Mouse (Mus musculus): Measurements from ENCODE around the gene Csnk1g2.

Csnk1g2 gene

DNA sequence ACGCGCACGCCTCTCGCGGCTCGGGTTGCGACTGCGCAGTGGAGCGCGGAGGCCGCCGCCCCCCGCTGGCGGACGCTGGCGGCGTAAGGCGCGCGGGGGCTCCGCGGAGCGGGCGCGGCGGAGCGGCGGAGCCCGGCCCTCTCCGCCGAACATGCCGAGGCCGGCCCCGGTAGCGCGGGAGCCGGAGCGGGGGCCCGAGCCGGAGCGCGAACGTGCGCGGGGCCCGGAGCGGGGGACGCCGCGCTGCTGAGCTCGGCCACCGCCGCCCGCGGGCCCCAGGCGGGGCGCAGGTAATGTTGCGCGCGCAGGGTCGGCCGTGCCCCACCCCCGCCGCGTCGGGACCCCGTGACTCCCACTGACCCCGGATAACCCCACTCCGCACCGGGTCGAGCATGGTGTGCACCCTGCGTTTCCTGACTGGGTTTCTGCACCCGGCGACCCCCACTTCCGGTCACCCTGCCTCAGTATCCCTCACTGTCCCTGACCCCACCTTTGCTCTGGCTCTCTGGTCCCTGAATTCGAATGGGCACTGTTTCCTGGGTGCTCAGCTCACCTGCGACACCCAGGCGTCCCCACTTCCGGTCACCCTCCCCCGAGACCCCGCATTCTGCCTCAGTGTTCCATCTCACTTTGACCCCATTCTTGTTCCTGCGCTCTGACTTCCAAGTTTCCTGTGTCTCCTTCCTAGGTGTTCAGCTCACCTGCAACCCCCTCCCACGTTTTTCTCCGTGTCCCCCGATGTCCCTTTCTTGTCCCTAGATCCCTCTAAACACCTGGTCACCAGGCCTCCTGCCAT is at the start of gene Csnk1g2:
TSS of gene Csnk1g2 (plus strand) at position 178 of the 796 bp plus-strand sequence.
- peak; percentile 46 for DNase-seq (ENCODE audit: low read depth)

DNA sequence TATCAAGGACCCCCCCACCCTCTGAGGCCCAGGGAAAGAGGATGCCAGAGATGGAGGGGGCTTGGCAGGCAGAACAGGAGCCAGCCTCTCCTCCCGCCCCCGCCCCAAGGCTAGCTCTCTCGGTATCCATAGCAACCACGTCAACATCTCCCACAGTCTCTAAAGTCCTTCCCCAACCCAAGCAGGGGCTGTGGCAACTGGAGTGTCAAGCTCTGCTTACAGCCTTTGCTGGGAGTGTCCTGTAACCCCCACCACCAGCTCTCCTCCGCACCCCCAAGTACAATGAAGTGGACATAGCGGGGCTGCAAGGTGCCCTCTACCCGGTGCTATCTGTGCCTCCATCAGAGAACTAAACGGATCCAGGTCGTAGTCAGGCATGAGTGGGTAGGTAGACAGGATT is 48.7 kb upstream of the Csnk1g2 start:
- DNase-seq (ENCODE audit: low read depth), result no peak

DNA sequence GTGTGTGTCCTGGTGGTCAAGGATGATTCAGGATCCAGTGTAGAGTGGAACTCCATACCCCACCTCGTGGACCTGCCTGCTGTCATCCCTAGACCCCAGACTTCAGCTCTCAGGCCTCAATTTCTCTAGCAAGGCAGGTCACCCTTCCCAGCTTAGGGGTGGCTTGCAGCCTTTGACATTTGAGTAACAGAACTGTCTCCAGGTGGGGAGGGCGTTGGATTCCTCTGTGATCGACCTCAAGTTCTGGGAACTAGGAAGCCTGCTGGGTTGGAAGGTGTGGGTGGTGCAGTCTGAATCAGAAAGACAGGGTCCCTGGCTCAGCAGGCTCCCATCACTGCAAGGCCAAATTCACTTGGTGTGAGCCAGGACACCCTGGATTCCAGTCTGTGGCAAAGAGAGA is 47.7 kb upstream of the Csnk1g2 start:
- no peak for DNase-seq (ENCODE audit: low read depth)

DNA sequence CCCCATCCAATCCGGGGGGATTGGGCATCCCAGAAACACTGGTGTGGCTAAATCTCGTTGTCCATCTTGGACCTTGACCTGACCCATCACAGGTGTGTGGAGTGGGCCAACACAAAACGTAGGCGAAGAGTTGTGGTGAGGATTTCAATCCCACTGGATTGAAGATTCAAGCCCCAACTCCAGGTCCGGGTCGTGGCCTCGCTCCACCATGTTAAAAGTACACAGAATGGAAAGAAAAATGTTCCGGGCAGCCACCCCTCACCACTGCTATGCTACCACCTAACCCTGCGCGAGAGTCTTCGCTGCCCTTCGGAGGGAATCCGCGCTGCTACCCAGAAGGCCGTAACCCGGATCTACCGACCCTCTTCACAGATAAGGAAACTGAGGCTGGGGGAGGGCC is 46.7 kb upstream of the Csnk1g2 start:
- DNase-seq (ENCODE audit: low read depth), result no peak

DNA sequence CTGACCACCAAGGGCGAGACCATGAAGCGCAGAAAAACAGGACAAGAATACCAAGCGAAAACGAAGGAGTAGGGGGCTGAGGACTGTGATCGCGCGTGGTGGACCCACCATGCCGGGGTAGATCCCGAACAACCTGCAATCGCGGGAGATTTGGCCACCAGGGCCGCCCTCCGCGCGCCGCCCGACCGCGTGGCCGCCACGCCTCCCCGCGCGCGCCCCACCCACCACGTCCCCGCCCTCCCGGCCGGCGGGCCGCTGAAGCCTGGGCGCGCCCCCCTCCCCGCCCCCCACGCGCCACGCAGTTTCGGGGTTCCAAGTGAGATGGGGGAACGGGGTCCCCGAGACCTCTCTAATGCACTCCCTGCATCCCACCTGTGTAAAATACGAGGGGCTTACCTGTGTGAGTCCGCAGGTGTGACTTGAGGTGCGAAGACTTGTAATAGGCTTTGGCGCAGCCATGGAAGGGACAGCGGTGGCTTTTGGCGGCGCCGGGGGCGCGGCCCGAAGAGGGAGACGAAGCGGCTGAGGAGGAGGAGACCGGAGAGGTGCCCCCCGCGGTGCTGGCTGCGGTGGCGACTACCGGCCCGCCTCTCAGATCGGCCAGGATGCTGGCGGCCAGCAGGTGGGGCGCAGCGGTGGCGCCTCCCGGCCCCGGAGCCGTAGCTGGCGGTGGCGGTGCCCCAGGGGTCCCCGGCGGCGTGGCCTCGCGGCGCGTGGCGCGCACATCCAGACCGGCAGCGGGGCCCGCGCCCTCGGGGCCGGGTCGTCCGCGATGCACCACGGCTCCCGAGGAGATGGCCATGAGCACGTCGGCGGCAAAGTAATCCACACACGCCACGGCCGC is 46.1 kb upstream of the Csnk1g2 start:
- DNase-seq (ENCODE audit: low read depth), result peak; percentile 56

- DNase-seq (ENCODE audit: low read depth), result peak; percentile 98
Observed at GRCm38 (mm10) chr10:80577195-80578130, 45.2 kb upstream of the Csnk1g2 start, which contains the start of gene Klf16. Gene Klf16, minus strand, starts transcription at chr10:80577321.

GRCm38 (mm10) chr10:80578131-80578750 is 44.4 kb upstream of the Csnk1g2 start:
- peak; percentile 93 for DNase-seq (ENCODE audit: low read depth)

- DNase-seq (ENCODE audit: low read depth), result peak; percentile 97
Observed at GRCm38 (mm10) chr10:80578911-80579310, 43.7 kb upstream of the Csnk1g2 start.

- no peak for DNase-seq (ENCODE audit: low read depth)
Observed at GRCm38 (mm10) chr10:80583047-80583446, 39.6 kb upstream of the Csnk1g2 start.

- no peak for DNase-seq (ENCODE audit: low read depth)
Observed at GRCm38 (mm10) chr10:80584045-80584488, 38.6 kb upstream of the Csnk1g2 start.

GRCm38 (mm10) chr10:80584642-80585552 is 37.7 kb upstream of the Csnk1g2 start:
- DNase-seq (ENCODE audit: low read depth), result no peak

DNA sequence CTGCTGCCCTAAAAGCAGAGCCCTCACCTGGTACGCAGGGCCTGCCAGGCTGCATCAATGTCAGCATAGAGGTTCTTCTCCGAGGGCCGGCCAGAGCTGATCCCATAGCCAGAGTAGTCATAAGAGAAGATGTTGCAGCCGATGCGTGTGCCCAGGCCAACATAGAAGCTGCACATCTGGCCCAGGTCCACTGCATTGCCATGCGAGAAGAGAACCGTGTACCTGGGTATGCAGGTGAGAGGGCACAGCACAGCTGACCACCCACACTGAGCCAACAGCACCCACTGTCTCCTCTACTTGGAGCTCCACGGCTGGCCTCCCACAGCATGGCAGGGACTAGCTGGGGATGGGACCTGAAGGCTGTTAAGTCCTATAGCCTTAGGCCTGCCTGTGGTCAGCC is 37.1 kb upstream of the Csnk1g2 start:
- DNase-seq (ENCODE audit: low read depth), result no peak

DNA sequence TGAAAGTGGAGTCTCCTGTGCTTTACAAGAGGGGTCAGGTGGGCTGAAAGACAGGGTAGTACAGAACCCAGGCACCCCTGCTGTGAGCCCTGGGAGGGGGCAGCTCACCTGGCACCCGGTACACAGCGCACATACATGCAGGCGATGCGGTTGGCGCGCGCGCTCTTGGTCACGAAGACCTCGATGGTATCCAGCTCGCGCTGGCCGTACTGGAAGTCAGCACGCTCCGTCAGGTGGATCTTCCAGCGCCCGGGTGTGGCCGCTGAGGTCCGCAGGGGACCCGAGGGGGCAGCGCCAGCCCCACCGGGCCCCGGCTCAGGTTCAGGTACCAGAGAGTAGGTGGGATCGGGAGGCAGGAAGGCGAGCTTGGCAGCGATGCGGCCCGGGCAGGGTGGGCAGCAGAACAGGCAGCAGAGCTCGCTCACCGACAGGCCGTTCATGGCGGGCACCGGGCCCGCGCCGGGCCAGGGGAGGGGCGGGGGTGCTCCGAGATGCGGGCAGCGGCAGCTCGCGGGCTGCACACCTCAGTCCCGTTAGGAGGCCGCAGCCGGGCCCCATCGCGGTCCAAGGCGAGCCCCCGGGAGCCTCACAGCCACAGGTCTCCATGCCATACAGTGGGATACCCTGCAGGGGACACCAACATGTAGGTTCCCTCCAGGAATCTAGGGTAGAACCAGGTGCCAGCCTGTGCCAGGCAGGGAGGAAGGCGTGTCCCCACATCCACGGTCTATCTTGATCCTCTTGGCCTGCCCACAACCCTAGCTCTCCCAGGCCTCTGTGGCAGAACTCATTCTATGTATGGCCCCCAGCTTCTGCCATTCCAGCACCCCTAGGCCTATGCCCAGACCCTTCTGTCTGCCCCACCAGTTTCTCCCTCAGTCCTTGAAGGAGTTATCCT is 36.0 kb upstream of the Csnk1g2 start:
- DNase-seq (ENCODE audit: low read depth), result no peak

DNA sequence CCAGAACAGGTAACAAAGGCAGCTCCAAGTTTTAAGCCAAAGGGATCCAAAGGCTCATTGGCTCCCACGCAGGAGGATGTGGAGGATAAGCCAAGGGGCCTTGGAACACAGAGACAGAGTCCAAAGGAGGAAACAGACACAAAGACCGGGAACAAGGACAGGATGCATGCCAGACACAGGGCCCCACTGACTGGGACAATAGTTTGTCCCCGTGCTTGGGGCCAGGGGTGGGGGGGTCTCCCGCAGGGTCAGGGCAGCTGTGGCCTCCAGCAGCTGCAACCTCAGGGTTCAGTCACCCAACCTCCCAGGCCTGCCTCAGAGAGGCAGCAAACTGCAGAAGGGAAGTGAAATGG is 35.4 kb upstream of the Csnk1g2 start:
- no peak for DNase-seq (ENCODE audit: low read depth)

GRCm38 (mm10) chr10:80589127-80589878 is 33.3 kb upstream of the Csnk1g2 start:
- peak; percentile 26 for DNase-seq (ENCODE audit: low read depth)

DNA sequence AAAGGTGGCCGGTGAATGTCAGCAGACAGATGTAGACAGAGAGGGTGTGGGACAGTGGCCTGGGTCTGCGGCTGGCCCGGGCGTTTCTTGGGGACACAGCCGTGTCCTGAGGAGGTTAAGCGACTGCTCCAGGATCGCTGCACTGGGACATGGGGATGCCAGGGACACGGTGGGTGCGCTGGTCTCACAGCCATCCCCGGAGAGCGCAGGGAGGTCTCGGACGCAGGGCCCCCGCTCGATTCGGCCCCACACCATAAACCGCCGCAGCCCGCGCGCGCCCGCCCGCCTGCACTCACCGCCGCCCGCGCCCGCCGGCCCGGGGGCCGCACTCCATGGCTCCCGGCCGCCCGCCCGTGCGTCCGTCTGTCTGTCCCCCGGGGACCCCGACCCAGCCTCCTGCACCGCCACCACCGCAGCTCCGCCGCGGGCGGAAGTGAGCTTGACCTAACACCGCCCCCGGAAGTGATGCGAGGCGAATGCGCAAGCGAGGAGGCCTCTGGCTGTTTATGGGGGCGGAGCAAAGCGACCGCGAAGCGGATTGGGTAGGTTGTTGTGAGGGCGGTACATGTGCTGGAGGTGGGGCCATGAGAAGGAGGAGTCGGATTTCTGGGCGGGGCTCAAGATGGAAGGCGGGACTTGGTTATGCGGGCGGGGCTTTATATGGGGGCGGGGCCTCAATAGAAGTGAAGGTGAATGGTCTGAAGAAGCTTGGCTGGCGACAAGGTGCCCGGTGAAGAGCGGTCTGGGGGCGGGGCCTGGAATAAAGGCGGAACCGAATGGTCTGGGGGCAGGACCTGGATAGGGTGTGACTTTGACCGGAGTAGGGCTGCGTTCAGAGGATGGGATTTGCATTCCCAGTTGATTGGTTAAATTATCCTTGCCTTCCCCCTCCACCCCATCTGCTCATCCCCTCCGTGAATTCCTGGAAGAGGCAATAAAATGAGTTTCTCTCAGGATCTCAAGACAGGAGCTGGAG is 32.5 kb upstream of the Csnk1g2 start, which contains the start of gene Abhd17a:
TSS of gene Abhd17a (minus strand) at position 463 of the 976 bp plus-strand sequence.
- DNase-seq (ENCODE audit: low read depth), result peak; percentile 100

GRCm38 (mm10) chr10:80596318-80596717 is 26.3 kb upstream of the Csnk1g2 start:
- DNase-seq (ENCODE audit: low read depth), result no peak

Measured in 416B (cell line).